Mouse (Mus musculus) embryo, embryonic 9.5 days (tissue): ENCODE data around the gene Pgbd5.
A peak's percentile ranks its signal among the peaks of the same experiment; 100 is the strongest.

Experiments
- DNase-seq: peaks from one replicate; pipeline ENCODE4 v3.0.0-alpha.2; 2017; ENCODE audit errors: extremely low spot score

The Pgbd5 gene

DNA sequence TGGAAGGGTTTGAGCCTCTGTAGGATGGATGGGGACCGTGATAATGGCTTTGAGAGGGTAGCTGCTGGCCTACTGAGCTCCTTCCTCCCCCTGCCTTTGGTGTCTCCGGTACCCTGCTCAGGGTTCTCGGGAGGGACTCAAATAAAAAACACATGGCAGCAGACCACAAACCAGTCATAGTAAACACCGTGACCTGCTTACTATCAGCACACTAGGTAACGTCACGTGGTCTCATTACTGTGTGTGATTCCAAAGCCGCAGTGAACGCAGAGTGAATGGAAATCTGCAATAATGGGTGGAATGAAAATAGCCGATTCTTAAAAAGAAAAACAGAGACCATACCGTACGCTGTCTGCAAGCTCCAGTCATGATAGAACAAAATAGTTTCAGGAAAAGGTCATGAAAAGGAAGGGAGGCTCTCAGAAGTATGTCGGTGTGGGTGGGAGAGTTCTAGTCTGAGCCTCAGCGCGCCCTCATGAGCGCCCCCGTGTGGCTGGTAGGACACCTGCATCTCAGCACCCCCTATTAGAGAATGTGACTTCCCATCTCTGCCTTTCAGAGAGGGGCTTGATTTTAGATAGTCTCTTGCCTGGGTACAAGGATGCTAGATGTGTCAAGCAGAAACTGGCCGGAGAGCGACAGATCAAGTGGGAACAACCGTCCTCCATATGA, 92.5 kb downstream of the Pgbd5 start:
- DNase-seq = peak; percentile 56

GRCm38 (mm10) chr8:124345098-124345497, 94.4 kb downstream of the Pgbd5 start:
- DNase-seq = no peak

DNA sequence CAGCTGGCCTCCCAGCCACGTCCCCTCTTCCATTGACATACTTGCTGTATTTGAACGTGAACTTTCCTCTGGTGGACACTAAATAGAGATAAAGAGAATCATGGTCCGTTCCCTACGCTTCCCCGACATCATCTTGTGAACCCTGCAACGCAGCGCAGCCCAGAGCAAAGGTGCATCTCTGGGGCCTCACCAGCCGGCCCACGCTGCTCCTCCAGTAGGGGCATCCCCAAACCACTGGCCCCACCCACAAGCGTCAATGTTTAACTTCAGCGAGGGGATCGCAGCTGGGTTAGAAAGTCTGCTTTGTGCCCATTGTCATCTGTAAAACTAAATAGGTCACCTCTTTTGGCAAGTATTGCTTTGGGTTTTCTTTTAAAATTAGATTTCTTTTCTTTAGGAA, 95.5 kb downstream of the Pgbd5 start:
- DNase-seq = no peak

DNA sequence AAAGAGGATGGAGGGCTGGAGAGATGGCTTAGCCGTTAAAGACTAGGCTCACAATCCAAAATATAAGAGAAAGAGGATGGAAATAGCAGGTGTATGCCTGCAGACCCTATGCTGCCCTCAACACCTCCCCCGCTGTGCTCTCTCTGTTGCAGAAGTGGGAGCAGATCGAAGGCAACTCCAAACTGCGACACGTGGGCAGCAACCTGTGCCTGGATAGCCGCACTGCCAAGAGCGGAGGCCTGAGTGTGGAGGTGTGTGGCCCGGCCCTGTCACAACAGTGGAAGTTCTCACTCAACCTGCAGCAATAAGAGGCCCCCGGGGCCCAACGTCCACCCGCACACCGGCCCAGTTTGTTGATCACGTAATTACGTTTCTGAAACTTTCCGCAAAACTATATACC, 96.3 kb downstream of the Pgbd5 start:
- DNase-seq = no peak

DNA sequence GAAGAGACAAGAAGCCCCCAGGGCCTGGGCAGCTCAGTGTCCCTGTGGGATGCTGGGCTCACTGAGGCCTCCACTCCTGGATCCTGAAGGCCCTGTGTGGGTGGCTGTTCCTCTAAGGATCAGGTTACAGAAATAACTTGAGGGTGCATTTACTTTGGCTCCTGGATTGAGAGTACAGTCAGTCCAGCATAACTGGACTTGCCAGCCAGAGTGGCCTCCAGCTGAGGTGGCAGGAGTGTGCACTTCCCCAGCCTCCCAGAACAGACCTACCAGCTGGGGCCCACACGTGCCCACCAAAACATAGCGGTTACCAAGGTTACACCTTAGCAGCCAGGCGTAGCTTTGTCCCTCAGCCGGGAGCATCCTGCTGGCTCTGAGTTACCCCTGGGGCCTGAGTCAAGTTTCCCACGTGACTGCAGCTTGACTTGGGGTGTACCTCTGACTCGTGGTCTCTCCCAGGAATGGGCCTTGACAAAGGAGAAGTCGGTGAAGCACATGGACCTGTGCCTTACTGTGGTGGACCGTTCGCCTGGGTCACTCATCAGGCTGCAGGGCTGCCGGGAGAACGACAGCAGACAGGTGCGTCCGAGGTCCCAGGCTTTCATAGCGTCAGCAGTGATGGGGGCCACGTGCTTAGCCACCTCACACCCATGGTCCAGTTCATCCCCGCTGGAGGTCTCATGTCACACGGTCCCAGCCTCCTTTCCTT, 98.9 kb downstream of the Pgbd5 start:
- DNase-seq = no peak

DNA sequence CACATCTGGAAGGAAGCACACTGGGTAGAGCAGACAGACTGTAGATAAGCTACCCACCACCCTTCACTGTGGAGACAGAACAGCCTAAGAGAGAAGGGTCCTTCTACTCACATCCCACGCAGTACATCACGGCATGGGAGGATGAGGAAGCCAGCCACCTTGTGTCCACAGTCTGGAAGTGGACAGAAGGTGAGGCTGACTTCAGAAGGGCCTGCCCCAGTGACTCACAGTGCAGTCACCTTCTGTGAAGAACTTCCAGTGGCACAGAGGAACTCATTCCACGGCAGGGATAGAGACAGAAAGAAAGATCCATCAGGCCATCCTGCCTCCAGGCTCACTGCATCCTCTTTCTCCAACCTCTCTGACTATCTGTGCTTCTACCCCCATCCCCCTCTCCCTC, 99.7 kb downstream of the Pgbd5 start:
- DNase-seq = no peak

DNA sequence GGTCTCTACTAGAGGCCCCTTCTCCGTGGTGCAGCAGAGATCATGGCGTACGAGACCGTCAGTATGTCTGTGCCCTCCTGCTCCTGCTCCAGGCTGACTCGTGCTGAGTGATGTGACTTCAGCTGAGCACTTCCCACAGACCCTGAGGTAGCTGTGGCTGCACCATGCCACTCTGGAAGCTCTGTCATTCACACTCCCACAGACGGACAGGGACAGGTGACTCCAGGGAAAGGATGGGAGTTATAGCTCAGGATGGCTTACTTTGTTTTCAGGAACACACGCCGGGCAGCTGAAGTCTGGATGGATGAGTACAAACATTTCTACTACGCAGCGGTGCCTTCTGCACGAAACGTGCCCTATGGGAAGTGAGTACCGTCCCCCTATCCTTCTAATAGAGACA, 103.2 kb downstream of the Pgbd5 start:
- DNase-seq = no peak

- DNase-seq = no peak
These were observed 107.8 kb downstream of the Pgbd5 start for GRCm38 (mm10) chr8:124331706-124332105.

DNA sequence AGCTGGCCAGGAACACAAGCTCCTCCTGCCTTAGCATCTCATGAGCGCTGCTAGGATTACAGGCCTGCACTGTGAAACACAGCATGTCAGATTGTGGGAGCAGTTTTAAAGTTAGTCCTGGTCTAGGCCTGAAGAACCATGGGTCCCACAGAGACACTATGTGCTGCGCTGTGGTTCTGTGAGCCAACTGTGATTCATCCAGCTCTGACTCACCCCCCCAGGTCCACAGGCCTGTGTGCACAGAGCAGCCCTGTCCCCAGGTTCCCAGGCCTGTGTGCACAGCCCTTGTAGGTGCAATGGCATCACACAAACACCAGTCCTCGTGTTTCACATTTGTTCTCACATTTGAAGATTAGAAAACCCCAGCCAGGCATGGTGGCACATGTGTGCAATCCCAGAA, 108.4 kb downstream of the Pgbd5 start:
- no peak for DNase-seq

GRCm38 (mm10) chr8:124330433-124330832, 109.0 kb downstream of the Pgbd5 start:
- no peak for DNase-seq

- no peak for DNase-seq
These were observed 109.8 kb downstream of the Pgbd5 start for GRCm38 (mm10) chr8:124329690-124330089.

DNA sequence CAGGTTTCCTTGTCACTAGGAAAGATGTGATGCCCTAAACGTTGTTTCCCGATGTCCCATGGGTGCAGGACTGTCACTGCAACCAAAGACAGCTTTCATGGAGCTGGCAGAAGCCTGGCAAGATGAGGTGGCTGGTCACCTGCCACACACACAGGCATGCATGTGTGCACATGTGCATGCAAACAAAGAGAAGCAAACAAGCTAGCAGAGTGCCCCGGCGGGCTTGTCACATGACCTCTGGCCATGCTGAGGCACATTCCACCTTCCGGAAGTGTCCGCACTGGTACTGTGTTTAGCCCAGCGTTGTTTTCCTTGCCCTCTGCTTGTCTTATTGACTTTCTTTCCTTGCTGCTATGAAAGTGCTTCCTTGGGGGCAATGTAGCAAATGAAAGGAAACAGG, 111.2 kb downstream of the Pgbd5 start:
- no peak for DNase-seq

GRCm38 (mm10) chr8:124323356-124323755, 116.1 kb downstream of the Pgbd5 start:
- DNase-seq = no peak

GRCm38 (mm10) chr8:124321227-124321840, 118.1 kb downstream of the Pgbd5 start:
- DNase-seq = no peak

DNA sequence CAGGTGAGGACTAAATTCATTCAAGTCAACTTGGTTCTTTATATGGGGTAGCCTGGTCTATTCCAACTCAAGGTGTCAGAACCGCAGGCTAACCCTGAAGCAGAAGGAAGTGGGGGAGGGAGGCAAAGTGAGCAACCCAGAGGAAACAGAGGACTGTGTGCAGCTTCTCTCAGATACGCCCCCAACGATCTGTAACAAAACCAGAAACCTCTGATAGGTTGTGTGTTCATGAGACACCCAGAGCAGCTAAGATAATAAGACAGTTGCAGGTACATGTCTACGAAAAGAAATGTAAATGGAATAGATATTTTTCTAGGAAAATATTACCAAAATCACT, 120.2 kb downstream of the Pgbd5 start:
- DNase-seq = no peak
